Mouse (Mus musculus) fat pad, adult 2 months (tissue): Measurements from ENCODE around the gene Fut7.

ENCODE experiments used
- DNase-seq: peaks from one replicate; pipeline ENCODE4 v3.0.0-alpha.2; 2011; ENCODE audit warnings: low read depth, low spot score; ENCODE audit errors: extremely low read depth

The Fut7 gene

DNA sequence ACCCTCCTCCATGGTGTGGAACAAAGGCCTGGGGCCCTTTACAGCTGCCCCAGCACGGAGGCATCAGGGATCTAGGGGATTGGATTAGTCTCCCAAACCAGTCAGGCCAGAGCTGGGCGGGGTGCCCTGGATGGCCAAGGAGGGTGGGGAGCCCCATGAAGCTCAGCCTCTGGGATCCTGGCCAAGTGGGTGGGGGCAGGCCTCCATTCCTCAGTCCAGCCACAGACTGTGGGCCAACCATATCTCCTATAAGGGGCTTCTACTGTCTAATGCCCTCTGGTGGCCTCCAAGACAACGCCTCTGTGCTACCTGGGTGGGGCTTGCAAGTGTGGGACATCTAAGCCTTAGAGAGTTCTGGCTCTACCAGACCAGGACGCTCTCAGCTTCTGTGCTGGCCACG lies 35.8 kb downstream of the Fut7 start:
- DNase-seq = no peak

DNA sequence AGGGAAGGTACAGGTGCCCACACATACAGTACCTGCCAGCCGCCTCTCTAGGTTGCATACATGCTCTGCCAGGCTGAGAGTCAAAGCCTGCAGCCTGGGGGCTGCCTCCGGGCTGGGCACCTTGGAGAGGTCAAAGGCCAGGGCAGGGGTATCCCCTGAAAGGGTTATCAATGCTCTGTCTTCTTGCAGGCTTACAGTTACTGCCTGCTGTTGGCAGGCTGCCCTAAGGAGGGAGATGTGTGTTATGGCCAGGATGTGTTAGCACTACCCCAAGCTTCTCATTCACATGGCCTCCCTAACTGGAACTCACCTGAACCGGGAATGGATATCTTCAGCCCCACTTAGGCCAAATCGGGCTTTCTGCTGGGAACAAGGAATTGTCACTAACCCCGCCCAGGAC lies 37.1 kb downstream of the Fut7 start:
- DNase-seq = no peak

GRCm38 (mm10) chr2:25460551-25461309 lies 37.7 kb downstream of the Fut7 start, which contains the start of gene Paxx:
Paxx (minus strand) TSS chr2:25461094.
- peak; percentile 85 for DNase-seq

DNA sequence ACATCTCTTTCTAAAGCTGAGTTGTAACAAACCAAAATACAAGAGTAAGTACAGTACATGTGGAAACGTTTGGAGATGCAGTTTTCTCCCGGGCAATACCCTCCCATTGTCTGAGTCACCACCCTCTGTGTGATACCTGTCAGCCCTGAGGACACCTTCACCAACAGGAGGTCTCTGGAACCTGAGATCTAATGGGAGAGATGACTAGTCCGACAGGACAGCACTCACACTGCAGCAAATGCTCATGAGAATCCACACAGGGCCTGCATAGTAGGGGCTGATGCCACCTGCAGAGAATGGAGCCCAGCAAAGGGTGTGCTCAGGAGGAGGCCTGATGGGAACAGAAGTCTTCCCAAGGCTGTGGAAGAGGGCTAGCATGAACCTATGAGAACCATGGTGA lies 38.3 kb downstream of the Fut7 start:
- DNase-seq = no peak

- DNase-seq = no peak
Measured at GRCm38 (mm10) chr2:25463630-25464029, 40.6 kb downstream of the Fut7 start.

- no peak for DNase-seq
Measured at GRCm38 (mm10) chr2:25465256-25465655, 42.2 kb downstream of the Fut7 start.

DNA sequence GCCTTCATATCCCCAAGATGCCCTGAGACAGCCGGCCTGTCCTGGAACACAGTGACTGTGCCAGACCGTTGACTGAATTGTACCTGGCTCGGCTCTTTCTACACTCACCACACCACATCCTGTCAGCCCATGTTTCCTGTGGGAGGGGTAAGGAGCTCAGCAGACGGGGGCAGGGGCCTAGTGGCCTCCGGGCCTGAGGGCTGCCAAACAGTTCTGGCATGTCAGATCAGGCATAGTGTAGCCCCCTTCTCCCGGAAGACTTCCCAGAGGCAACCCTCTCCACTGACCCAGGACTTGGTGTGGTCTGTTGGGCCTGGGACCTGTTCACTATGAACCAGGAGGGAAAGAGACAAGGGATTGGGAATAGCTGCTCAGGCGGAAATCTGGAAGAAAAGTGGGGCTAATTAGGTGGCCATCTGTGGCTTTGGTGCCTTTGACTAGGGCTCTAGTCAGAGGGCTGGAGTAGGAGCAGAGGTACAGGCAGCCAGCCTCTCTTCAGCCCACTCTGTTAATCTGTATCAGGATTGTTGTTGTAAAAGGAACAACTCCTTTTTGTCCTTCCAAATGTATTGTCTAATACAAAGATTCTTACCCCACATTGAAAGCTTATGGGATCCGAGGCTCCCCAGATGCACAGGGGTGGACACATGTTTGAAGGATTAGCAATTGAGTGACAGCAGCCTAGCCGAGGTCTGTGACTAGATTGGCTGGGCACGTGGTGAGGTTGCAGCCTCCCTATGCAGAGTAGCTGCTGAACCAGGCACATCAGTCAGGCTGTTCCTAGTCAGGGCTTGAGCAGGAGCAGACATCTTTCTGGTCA lies 43.0 kb downstream of the Fut7 start:
- no peak for DNase-seq

DNA sequence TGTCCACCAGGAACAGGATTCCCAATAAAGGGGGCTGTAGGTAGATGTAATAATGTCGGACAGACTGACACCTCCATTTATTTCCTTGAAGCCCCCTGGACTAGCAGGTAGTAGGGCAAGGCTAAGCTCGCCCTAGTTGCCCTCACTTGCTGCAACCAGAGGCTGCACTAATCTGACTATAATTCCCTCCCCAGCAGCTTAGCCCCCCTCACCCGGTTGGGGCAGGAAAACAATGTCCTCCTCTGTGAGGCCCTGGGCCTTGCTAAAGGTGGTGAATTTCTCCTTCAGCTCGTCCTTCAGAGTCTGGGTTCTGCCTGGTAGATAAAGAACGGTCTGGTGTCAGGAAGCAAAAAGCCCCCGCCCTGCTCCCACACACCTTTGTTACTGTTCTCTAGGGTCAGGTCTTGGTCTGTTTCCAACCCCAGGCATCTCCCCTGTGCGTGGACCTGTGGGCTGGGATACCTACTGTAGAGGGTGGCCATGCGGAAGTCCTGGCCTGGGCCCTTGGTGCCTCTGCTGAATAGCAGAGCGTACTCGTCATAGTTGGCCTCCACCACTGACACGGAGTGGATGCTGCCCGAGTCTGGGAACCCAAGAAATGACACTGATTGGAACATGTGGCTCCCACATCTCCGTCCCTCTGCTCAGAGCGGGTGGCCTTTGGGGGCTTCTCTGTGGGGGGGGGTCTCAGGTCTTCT lies 44.7 kb downstream of the Fut7 start:
- DNase-seq = no peak

DNA sequence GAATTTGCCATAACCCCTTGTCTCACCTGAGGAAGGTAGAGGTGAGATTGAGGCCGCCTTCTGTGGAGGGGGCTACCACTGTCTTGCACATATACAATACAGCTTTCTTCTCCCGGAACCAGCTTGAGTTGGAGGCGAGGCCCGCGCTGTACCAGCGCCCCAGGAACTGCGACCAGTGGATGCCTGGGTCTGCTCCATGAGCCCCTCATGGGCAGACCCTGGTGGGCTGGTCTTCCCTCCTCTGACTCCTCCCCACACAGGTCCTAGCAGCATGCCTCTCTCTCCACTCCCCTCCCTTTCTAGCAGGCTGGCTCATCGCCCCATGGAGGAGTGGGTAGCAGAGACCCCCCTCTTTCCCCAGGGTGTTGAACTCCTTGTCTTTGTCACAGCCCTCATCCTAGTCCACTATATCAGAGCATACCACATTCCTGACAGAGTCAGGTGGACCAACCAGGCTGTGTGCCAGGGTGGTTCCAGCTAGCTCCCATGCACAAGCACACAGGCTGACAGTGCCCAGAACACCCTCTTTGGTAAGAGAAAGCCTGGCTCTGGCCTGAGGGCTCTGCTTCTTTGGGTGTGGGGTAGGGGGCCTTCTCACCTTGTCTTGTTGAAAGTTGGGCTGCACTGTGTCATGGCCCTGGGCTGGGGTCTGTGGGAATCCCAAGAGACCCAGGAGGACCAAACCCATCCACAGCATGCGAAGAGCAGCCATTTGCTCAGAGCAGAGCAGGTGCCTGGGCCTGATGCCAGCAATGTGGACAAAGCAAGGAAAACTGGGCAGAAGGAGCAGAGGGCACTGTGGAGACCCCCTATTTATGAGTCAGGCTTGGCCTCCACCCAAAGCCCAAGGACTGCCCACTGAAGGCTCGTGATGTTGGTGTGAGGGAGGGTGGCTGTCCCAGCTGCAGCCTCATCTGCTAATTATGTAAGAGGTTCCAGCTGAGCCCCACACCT lies 46.2 kb downstream of the Fut7 start:
- DNase-seq = no peak

DNA sequence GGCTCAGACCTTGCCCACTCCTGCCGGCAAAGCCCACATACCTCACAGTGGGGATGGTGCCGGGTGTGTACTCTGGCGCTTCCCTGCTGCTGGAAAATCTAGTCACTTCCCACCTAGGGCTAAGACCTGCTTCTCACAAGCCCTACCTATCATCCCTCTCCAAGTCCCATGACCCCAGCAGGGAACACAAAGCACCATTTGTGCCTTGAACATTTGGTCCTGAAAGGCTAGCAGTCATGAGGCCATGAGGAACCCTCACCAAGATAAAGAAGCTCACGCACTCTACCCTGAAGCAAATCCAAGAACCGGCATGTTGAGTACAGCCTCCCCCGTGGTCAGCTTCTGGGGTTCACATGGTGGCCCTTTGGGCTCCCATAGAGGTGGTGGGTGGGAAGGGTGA lies 46.9 kb downstream of the Fut7 start, which contains the start of gene Ptgds:
TSS of gene Ptgds (minus strand) at position 78 of the 400 bp plus-strand sequence.
- no peak for DNase-seq

DNA sequence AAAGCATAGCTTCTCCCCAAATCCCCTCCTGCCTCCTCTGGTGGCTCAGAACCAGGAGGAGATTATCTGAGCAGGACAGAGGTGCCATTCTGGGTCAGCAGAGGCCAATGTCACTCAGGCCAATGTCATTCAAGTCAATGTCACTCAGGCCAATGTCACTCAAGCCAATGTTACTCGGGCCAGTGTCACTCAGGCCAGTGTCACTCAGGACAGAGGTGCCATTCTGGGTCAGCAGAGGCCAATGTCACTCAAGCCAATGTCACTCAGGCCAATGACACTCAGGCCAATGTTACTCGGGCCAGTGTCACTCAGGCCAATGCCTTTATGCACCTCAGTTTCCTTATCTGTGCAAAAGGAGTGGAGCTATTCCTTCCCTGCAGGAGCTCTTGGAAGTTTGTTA lies 49.5 kb downstream of the Fut7 start:
- no peak for DNase-seq
